Mouse (Mus musculus) cerebellum, adult 18-20 months (tissue): ENCODE measurements around the gene Clrn1.

Experiments
- DNase-seq, 2 experiments: peaks; one replicate each; pipeline ENCODE4 v3.0.0; 2021

The Clrn1 gene

DNA sequence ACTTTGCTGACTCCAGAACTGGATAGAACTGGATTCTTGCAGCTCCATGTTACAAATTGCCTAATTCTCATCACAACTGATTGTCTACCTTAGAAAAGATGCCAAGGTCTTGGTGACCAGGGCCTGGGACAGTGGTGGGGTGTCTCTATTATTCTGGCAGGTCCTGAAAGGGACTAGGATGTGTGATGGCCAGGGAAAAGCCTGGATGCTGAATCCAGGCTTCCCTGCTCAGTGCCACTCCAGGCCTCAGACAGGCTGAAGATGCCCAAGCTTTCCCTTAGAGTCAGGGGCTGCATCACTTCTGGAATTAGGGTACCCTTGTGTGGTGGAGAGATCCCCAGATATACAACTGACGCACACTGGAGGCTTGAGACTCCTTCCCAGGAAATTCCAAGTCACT, 55.2 kb downstream of the Clrn1 start:
- no peak for DNase-seq

DNA sequence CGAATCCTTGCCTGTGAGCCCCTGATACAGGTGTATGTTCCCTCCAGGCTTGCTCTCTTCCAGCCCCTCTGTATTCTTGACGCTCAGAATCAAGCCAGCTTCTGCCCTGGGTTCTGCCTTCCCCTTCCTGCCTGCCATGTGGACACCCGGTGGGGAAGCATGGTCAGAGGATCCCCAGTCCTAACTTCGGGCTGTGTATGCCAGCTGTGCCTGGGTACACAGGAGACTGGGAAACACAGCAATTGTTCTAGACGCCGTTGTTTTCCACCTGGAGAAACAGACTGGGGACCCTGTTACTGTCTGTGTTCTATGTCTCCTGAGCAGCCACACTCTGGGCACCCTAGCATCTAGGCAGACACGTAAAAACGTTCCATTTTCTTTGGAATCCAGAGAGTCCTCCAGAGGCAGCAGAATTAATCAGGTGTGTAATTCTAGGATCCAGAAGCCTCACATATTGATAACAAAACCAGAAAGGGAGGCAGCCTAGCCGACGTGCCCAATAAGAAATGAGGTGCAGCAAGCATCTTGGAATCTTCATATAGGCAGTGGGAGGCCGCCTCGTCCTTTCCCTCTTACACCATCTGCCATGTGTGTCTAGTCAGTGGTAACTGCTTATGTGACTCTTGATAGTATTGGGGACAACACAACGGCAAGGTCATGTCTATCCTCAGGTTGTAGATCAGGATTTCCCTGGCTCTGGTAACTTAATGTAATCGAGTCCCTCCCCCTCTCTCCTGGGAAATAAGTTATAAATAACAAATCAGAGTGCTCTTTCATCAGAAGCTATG, 56.6 kb downstream of the Clrn1 start:
- DNase-seq: no peak

DNA sequence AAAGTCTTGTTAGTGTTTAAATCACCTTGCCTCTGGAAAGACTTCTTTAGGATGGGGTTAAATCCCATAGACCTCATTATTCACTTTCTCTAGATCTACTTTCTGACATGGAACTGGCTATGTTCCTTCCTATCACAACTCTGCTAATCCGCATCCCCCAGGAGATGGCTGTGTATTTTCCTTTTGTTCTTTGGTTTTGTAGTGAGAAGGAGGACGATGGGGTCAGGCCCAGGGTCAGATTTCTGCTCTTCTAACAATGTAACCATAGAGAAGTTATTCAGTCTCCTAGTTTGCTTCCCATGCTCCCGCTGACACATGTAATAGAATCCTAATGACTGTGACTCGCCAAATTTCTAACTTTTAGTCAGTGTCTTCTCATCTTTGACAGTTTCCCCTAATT, 58.9 kb downstream of the Clrn1 start:
- no peak for DNase-seq

DNA sequence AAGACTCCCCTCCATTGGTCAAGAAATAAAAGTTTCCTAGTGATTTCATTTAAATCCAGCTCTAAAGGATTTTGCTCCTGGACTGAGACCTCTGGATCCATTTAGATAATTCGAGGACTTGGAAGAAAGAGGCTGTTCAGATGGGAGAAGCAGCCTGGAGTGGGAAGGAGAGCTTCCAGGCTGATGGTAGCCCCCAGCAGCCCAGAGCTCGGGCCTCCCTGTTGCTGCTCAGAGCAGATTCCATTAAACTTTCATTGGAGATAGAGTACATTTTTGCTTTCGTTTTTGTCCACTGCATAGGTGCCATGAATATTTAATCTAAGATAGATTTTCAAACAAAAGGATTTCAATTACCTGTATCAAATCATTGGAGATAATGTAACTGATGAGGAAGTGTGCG, 62.9 kb downstream of the Clrn1 start, which contains the start of gene Mindy4b-ps:
Mindy4b-ps (minus strand) TSS at position 101 of the 400 bp plus-strand sequence.
- DNase-seq: no peak

DNA sequence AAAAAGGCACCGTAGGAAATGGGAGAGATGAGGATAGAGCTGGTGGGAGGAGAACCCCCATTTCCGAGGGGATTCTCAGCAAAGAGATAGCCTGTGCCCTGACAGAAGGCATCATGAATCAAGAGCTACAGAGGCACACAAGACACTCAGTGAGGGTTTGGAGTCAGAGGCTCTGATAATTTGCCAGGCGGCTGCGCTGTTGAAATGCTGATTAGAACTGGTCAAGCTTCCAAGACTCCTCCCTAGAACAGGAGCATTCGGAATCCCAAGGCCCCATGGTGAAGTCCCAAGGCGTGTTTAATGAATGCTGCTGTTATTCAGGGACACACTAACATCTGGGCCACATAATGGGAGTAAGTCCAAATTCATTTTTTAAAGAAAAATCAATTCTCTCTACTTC, 67.8 kb downstream of the Clrn1 start:
- no peak for DNase-seq

DNA sequence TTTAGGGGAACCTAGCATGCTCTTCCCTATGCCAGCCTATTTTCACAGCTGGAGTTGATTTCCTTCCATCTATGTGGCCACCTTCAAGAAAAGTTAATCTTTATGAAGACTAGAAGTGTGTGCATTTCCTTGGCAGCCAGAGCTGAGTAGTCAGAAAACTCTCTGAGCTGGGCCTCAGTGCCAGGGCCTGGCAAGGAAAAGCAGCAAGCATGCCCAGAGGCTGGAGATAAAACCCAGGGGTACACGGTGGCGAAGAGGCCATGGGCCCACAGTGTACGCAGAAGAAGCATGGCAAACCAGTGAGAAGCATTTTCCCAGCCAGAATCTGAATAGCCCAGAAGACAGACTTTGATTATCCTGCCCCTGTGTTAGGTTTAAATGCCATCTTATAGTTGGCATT, 70.9 kb downstream of the Clrn1 start:
- DNase-seq: no peak

DNA sequence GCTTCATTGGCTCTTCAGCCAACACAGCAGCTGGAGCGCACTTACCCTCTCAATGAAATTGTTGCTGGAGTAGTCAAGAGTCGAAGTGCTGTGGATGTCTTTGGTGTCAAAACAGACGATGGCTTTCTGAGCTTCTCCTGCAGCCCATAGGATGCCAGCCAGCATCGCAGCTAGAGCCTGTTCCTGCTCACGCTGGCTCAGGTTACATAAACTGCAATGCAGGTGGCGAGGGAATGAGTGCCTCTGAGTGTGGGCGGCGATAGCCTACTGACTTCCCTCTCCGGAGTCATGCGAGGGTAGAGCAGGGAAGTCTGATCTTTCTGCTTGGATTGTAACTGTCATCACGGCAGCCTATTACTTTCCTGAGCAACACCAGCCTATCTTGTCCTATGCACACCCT, 74.8 kb downstream of the Clrn1 start:
- DNase-seq: peak; percentile 81 to 87

DNA sequence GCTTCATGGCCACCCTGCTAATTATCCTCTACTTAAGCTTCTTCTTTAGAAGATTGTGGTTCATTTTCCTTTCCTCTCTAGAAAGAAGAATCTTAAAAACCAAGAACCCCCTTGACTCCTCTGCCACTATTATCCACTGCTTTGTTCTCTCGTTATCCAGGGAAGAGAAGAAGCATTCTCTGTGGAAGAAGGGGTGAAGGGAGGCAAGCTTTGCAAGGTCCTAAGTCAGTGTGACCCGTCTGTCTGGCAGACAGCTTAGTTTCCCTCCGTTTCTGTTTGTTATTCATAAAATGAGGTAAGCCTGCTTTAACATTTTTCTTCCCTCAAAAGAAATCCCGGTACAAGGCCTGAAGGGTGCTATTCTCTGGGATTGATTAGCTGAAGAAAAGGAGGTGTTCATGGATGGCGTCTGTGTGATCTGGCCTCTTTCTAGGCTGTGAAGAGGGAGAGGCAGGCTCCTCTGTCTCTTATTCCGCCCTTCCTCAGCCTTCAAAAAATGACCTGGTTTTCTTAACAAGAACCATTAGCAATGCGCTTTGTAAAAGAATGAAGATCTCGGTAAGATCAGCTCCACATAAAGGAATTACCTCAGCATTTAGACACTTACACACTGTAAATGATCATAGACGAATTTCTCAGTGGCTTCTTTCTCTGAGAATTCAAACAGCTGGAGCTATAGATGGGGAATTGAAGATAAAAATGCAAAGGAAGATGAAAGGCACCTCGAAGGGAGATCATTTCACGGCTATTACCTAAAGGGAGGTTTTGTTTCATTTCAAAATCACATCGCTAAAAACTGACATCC, 75.8 kb downstream of the Clrn1 start:
- DNase-seq: no peak

DNA sequence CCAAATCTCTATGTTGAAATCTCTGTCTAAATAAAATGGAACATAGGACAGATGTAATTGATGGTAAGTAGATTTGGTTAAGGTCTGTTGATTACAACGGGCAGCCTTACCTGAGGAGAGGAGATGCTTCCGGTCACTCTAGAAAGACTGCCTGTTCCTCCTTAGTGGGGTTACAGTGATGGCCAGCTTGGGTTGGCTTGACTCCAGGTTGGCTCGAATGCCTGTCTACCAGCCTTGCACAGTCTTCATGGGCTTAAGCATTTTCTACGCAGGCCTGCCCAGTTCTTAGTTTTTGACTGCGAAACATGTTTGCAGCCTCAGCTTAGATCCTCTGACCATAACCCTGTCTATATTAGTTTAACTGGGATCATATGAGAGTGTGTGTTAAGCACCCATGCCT, 76.5 kb downstream of the Clrn1 start:
- peak; percentile 33 to 42 for DNase-seq

DNA sequence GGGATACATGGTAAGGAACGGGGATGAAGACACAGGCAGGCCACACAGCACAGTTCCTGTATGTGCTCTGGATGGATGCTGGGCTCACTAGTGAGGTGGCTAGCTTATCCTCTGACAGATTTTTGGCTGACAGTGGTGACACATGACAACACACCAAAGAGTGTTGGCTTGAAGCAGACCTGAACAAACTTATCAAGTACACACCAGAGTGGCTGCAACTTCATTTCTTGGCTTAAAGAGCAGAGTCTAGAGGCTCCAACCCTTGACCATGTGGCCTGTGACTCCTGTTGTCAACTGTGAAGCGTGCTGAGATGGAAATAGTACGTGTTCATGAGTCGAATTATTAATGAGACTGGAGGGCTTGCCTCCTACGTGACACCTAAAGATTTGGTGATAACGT, 80.4 kb downstream of the Clrn1 start:
- DNase-seq: no peak

DNA sequence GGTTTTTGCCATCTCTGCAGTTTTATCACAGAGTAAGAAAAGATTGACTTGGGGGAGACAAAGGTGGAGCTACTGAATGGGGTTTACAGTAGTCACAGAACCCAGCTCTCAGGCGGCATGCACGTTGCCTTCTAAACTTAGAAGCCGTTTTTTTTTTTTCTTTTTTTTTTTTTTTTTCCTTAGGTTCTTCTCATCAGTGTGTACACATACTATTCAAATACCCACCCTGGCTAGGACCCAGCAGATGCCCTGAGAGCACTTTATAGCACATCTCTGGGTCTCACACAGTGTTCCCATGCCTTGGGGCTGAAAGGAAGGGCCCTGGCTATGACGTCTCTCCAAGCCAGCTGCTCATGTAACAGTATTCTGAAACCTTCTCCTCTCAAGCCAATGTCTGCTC, 86.5 kb downstream of the Clrn1 start:
- DNase-seq: no peak

DNA sequence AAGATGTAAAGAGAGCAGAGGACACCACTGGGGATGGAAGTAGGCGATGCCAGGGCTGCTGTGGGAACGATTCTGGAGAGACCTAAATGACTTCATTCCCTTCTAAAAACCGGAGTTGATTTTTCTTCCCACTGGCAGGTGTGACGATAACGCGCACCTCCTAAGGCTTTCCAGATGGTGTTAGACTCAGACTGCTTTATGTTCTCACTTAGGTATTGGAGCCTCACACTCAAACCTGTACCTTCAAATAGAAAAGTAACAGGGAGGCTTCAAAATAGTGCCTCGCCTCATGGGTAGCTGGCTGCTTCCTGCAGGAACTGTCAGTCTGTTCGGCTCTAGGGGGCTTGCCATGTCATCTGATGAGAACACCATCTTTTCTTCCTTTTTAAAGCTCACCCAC, 86.9 kb downstream of the Clrn1 start:
- DNase-seq: no peak
